Mouse (Mus musculus) testis, adult 2 months (tissue): Measurements from ENCODE around the gene Plekhn1.

Experiments
- CTCF ChIP-seq: fragments of 200-500 bp; IDR thresholded peaks from 2 replicates; pipeline ENCODE4 v1.5.1; 2012; ENCODE audit warnings: low read depth, mild to moderate bottlenecking, inconsistent platforms, low read length, moderate library complexity; ENCODE audit not compliant: control insufficient read depth, insufficient read depth, insufficient replicate concordance
- POLR2A ChIP-seq: fragments of 200-500 bp; IDR thresholded peaks from 2 replicates; pipeline ENCODE4 v1.6.1; 2012; ENCODE audit warnings: low read depth, mild to moderate bottlenecking, inconsistent platforms, low read length, moderate library complexity; ENCODE audit not compliant: control insufficient read depth

- TF ChIP-seq POLR2A (no peak), CTCF (no peak)
Measured at GRCm38 (mm10) chr4:156202462-156202893, 32.2 kb downstream of the Plekhn1 start.
